Mouse (Mus musculus) heart, embryonic 11.5 days (tissue): Measurements from ENCODE around the gene Pbxip1. TPM values are rescaled to one million over a fixed set of nuclear protein-coding genes. Genes with fewer than 3 reads are reported as not detected.

Source experiments
- ATAC-seq: fragments of 200-750 bp; cut with Nextera tagmentation; replicated peaks from 2 replicates; pipeline ENCODE4 v1.8.0; 2017; ENCODE audit warnings: moderate library complexity; ENCODE audit not compliant: insufficient number of reproducible peaks, low FRiP score, low TSS enrichment
- H3K27ac ChIP-seq: fragments of 300-500 bp; sonication (generic); 2 replicates; pipeline ENCODE4 v1.5.1; 2014; ENCODE audit warnings: mild to moderate bottlenecking, low read depth, low read length
- H3K27me3 ChIP-seq: fragments of 300-500 bp; sonication (generic); 2 replicates; pipeline ENCODE4 v1.6.1; 2014; ENCODE audit warnings: mild to moderate bottlenecking, low read length, mixed read lengths; ENCODE audit not compliant: control insufficient read depth, insufficient read depth
- H3K36me3 ChIP-seq: fragments of 300-500 bp; sonication (generic); 2 replicates; pipeline ENCODE4 v1.6.1; 2014; ENCODE audit warnings: mild to moderate bottlenecking, low read length, moderate library complexity, mixed read lengths; ENCODE audit not compliant: control insufficient read depth, insufficient read depth
- H3K4me1 ChIP-seq: fragments of 300-500 bp; sonication (generic); 2 replicates; pipeline ENCODE4 v1.6.1; 2014; ENCODE audit warnings: low read length; ENCODE audit not compliant: control insufficient read depth, insufficient read depth
- H3K4me2 ChIP-seq: fragments of 300-500 bp; sonication (generic); 2 replicates; pipeline ENCODE4 v1.6.1; 2014; ENCODE audit warnings: mild to moderate bottlenecking, moderate library complexity
- H3K4me3 ChIP-seq: fragments of 300-500 bp; sonication (generic); 2 replicates; pipeline ENCODE4 v1.5.1; 2014; ENCODE audit warnings: low read depth, low read length
- H3K9ac ChIP-seq: fragments of 300-500 bp; sonication (generic); 2 replicates; pipeline ENCODE4 v1.6.1; 2014; ENCODE audit warnings: mild to moderate bottlenecking, low read depth, low read length, moderate library complexity
- H3K9me3 ChIP-seq: fragments of 300-500 bp; sonication (generic); replicated peaks from 2 replicates; pipeline ENCODE4 v1.6.1; 2016; ENCODE audit warnings: low read length; ENCODE audit not compliant: control insufficient read depth
- WGBS: fragments of 180-500 bp; shearing (Covaris S2); extraction: QIAGEN DNeasy Blood & Tissue Kit; methylation state at CpG from one replicate; pipeline ENCODE4 v1.1.7; 2014; ENCODE audit not compliant: insufficient replicate concordance; 5-methylcytosine and 5-hydroxymethylcytosine counted together
- polyA plus RNA-seq: library from polyadenylated mRNA; unstranded; fragments of >200 nt; fragmentation: Nextera tagmentation; extraction: Ambion mirVana; gene quantifications from 2 replicates; pipeline ENCODE4 v1.2.1, GENCODE M21; 2014

Pbxip1 gene
- polyA plus RNA-seq, 1 experiment from 2014 or later = 28.6 TPM

- H3K27ac ChIP-seq = no peak overlapping the region
- 81% methylated on average over 7 of the region's 7 CpGs for WGBS
These were observed 1.5 kb upstream of the Pbxip1 start for GRCm38 (mm10) chr3:89435041-89435440.

GRCm38 (mm10) chr3:89437269-89437668 is 763 bp downstream of the Pbxip1 start:
- H3K36me3 ChIP-seq = peaks cover 10% of the 10 kb centered on the region
- WGBS = 37% methylated on average over 5 of the region's 5 CpGs

More at GRCm38 (mm10) chr3:89435041-89435440, 1.5 kb upstream of the Pbxip1 start:
- Histone ChIP-seq H3K4me3 (no peak overlapping the region), H3K4me2 (no peak overlapping the region), H3K4me1 (peaks cover 21% of the 10 kb centered on the region), H3K9ac (no peak overlapping the region), H3K9me3 (no peaks in the 10 kb centered on the region), H3K27me3 (no peaks in the 10 kb centered on the region), H3K36me3 (peaks cover 13% of the 10 kb centered on the region)
- ATAC-seq = no peak

GRCm38 (mm10) chr3:89440691-89441090 is 4.2 kb downstream of the Pbxip1 start:
- Histone ChIP-seq H3K9me3 (no peaks in the 10 kb centered on the region), H3K4me1 (peaks cover 12% of the 10 kb centered on the region; the same call in 1 of the 2 replicates), H3K9ac (no peak overlapping the region), H3K27me3 (no peaks in the 10 kb centered on the region), H3K4me3 (no peak overlapping the region), H3K4me2 (no peak overlapping the region), H3K36me3 (peaks cover 12% of the 10 kb centered on the region), H3K27ac (no peak overlapping the region)
- WGBS = 86% methylated on average over 2 of the region's 2 CpGs
- no peak for ATAC-seq

More at GRCm38 (mm10) chr3:89437269-89437668, 763 bp downstream of the Pbxip1 start:
- H3K4me3 ChIP-seq = peak overlapping the region; percentile 57
- peak overlapping the region; percentile 78 for H3K9ac ChIP-seq
- H3K9me3 ChIP-seq = no peaks in the 10 kb centered on the region
- ATAC-seq = no peak
- peak overlapping the region; percentile 72 for H3K4me2 ChIP-seq
- peaks cover 12% of the 10 kb centered on the region; the same call in 1 of the 2 replicates for H3K4me1 ChIP-seq
- no peaks in the 10 kb centered on the region for H3K27me3 ChIP-seq
- peak overlapping the region; percentile 68 for H3K27ac ChIP-seq

GRCm38 (mm10) chr3:89448720-89449537 is 12.4 kb downstream of the Pbxip1 start:
- peaks cover 8% of the 10 kb centered on the region for H3K36me3 ChIP-seq
- H3K4me3 ChIP-seq = no peak overlapping the region
- H3K4me1 ChIP-seq = peaks cover 33% of the 10 kb centered on the region
- ATAC-seq = peak; percentile 55; the same call in 1 of the 2 replicates
- no peaks in the 10 kb centered on the region for H3K9me3 ChIP-seq
- no peaks in the 10 kb centered on the region for H3K27me3 ChIP-seq
- 43% methylated on average over 13 of the region's 13 CpGs for WGBS
- peak overlapping the region; percentile 38 for H3K4me2 ChIP-seq
- H3K9ac ChIP-seq = 0 out of 2 replicates have a peak overlapping the region, but pooled peaks have one; percentile 16
- H3K27ac ChIP-seq = peak overlapping the region; percentile 80

- 41% methylated on average over 7 of the region's 7 CpGs for WGBS
- H3K9ac ChIP-seq = no peak overlapping the region
- H3K27me3 ChIP-seq = no peaks in the 10 kb centered on the region
- H3K36me3 ChIP-seq = peaks cover 8% of the 10 kb centered on the region
- peak overlapping the region; percentile 38 for H3K4me2 ChIP-seq
- H3K4me3 ChIP-seq = no peak overlapping the region
- H3K9me3 ChIP-seq = no peaks in the 10 kb centered on the region
- no peak; the same call in 1 of the 2 replicates for ATAC-seq
- H3K4me1 ChIP-seq = peaks cover 33% of the 10 kb centered on the region
- H3K27ac ChIP-seq = peak overlapping the region; percentile 80
These were observed 13.0 kb downstream of the Pbxip1 start for GRCm38 (mm10) chr3:89449541-89449940.

GRCm38 (mm10) chr3:89451916-89452315 is 15.4 kb downstream of the Pbxip1 start:
- Histone ChIP-seq H3K9ac (no peak overlapping the region), H3K27me3 (no peaks in the 10 kb centered on the region), H3K4me3 (no peak overlapping the region), H3K36me3 (no peaks in the 10 kb centered on the region; the same call in 1 of the 2 replicates), H3K4me2 (no peak overlapping the region), H3K9me3 (no peaks in the 10 kb centered on the region), H3K4me1 (peaks cover 35% of the 10 kb centered on the region), H3K27ac (0 out of 2 replicates have a peak overlapping the region, but pooled peaks have one; percentile 29)
- ATAC-seq = no peak
- 40% methylated on average over 1 of the region's 1 CpGs for WGBS

- Histone ChIP-seq H3K27ac (no peak within 1 kb of the TSS), H3K36me3 (no peaks in the 10 kb centered on the region), H3K9me3 (no peaks in the 10 kb centered on the region), H3K4me1 (peaks cover 27% of the 10 kb centered on the region), H3K9ac (no peak within 1 kb of the TSS), H3K27me3 (no peaks in the 10 kb centered on the region), H3K4me3 (no peak within 1 kb of the TSS), H3K4me2 (no peak within 1 kb of the TSS)
- WGBS = 54% methylated on average over 10 of the region's 10 CpGs
- ATAC-seq = no peak
These were observed 18.1 kb downstream of the Pbxip1 start, which contains the start of gene Pmvk for GRCm38 (mm10) chr3:89454401-89455177. TSS of gene Pmvk (plus strand) at chr3:89454541.

GRCm38 (mm10) chr3:89455786-89456285 is 19.3 kb downstream of the Pbxip1 start:
- no peak for ATAC-seq
- Histone ChIP-seq H3K27me3 (no peaks in the 10 kb centered on the region), H3K36me3 (no peaks in the 10 kb centered on the region), H3K4me3 (no peak overlapping the region), H3K9me3 (no peaks in the 10 kb centered on the region), H3K4me1 (peaks cover 29% of the 10 kb centered on the region), H3K9ac (no peak overlapping the region), H3K4me2 (no peak overlapping the region), H3K27ac (no peak overlapping the region)
- 25% methylated on average over 1 of the region's 1 CpGs for WGBS
